Mouse (Mus musculus) ES-Bruce4 (cell line): ENCODE measurements around the gene Cacna1g. TPM values are rescaled to one million over a fixed set of nuclear protein-coding genes. Genes with fewer than 3 reads are reported as not detected.

Source experiments
- H3K27ac ChIP-seq: 2 replicates; pipeline ENCODE4 v1.5.1; 2012; ENCODE audit warnings: low read length, inconsistent platforms; ENCODE audit not compliant: insufficient read depth
- H3K27me3 ChIP-seq: 2 replicates; pipeline ENCODE4 v1.6.1; 2012; ENCODE audit warnings: mild to moderate bottlenecking, low read length, inconsistent platforms; ENCODE audit not compliant: control insufficient read depth, poor library complexity, insufficient read depth, severe bottlenecking
- H3K36me3 ChIP-seq: 2 replicates; pipeline ENCODE4 v1.6.1; 2012; ENCODE audit warnings: inconsistent platforms, mild to moderate bottlenecking, low read length, moderate library complexity; ENCODE audit not compliant: control insufficient read depth, poor library complexity, insufficient read depth, severe bottlenecking
- H3K4me1 ChIP-seq: one replicate; pipeline ENCODE4 v1.8.1; 2011; ENCODE audit warnings: low read length; ENCODE audit not compliant: control insufficient read depth, insufficient read depth
- H3K4me3 ChIP-seq: 2 replicates; pipeline ENCODE4 v1.5.1; 2011; ENCODE audit warnings: low read depth, mild to moderate bottlenecking, low read length
- H3K9ac ChIP-seq: 2 replicates; pipeline ENCODE4 v1.6.1; 2012; ENCODE audit warnings: low read depth, mild to moderate bottlenecking, inconsistent platforms; ENCODE audit not compliant: poor library complexity, severe bottlenecking
- H3K9me3 ChIP-seq: replicated peaks from 2 replicates; pipeline ENCODE4 v1.6.1; 2012; ENCODE audit warnings: mild to moderate bottlenecking, low read length, inconsistent platforms; ENCODE audit not compliant: control insufficient read depth, poor library complexity, insufficient read depth, severe bottlenecking
- CTCF ChIP-seq: IDR thresholded peaks from one replicate; pipeline ENCODE4 v1.8.1; 2011; ENCODE audit warnings: low read depth, low read length
- EP300 ChIP-seq: IDR thresholded peaks from 2 replicates; pipeline ENCODE4 v1.6.1; 2011; ENCODE audit warnings: low read depth, low read length; ENCODE audit not compliant: insufficient read depth
- POLR2A ChIP-seq: IDR thresholded peaks from one replicate; pipeline ENCODE4 v1.8.1; 2011; ENCODE audit warnings: low read length; ENCODE audit not compliant: insufficient read depth
- polyA plus RNA-seq: library from polyadenylated mRNA; stranded (reverse); fragments of >200 nt; gene quantifications from 2 replicates; pipeline ENCODE4 v1.2.4, GENCODE M21; 2011; ENCODE audit warnings: low read depth; ENCODE audit not compliant: missing spikeins, insufficient read depth, insufficient read length

Gene Cacna1g
- polyA plus RNA-seq, 1 experiment: 2.9 TPM

DNA sequence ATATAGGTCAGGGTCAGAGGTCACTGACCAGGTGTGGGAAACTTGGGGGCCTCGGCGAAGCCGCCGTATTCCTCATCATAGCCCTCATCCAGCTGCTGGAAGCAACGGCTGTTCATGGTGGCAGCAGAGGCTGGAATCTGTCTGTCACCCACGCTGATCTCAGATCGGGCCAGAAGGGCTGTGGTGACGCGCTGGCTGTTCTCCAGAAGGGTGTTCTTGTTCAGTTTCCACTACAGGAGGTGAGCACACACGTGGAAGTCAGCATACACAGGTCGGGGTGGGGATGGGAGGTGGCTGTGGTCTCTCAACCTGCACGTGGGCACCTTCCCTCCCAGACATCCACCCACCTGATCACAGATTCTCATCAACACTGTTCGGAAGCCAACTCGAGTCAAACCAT is 9.9 kb upstream of the Cacna1g start:
- H3K9me3 ChIP-seq: no peaks in the 10 kb centered on the region
- no peaks in the 10 kb centered on the region for H3K36me3 ChIP-seq
- no peaks in the 10 kb centered on the region for H3K27me3 ChIP-seq
- H3K4me3 ChIP-seq: no peak overlapping the region
- TF ChIP-seq EP300 (no peak), POLR2A (no peak), CTCF (no peak)
- no peak overlapping the region for H3K27ac ChIP-seq
- no peak overlapping the region for H3K9ac ChIP-seq
- H3K4me1 ChIP-seq: no peaks in the 10 kb centered on the region

DNA sequence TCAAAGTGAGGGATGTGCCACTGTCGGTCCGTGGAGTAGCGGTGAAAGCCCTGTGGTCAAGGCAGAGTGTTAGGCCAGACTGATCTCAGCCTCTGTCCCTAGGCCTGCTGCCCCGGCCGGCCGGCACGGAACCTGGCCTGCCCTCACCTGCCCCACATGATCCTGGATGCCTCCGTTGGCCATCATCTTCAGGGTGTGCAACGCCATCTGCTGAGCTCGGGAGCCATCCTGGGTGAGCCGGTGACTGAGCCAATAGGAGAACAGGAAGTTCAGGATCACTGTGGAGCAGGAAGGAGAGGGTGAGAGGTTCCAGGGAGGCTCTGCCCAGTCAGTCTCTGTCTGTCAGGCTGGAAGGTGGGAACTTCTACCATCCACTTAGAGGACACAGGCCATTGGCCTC is 9.4 kb upstream of the Cacna1g start:
- no peak overlapping the region for H3K9ac ChIP-seq
- no peaks in the 10 kb centered on the region for H3K9me3 ChIP-seq
- H3K27ac ChIP-seq: no peak overlapping the region
- H3K4me1 ChIP-seq: no peaks in the 10 kb centered on the region
- H3K4me3 ChIP-seq: no peak overlapping the region
- H3K36me3 ChIP-seq: no peaks in the 10 kb centered on the region
- TF ChIP-seq EP300 (no peak), POLR2A (no peak), CTCF (peak; percentile 35)
- H3K27me3 ChIP-seq: no peaks in the 10 kb centered on the region

DNA sequence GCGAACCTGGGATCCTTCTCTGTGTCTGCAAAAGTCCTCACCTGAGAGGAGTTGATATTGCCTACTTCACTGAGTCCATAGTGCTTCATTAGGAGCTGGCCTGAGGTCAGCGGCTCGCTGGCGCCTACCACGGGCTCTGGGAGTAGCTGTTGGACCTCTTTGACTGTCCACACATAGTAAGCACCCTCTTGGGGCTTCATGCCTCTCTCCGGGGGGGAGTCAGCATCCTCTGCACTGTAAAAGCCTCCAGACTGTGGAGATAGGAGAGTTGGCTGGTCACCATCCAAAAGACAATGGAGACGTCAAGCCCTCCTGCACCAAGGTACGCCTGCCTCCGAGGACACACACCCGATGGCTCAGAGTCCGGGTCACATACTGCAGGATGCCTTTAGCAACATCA is 8.7 kb upstream of the Cacna1g start:
- no peak overlapping the region for H3K27ac ChIP-seq
- H3K9ac ChIP-seq: no peak overlapping the region
- H3K4me1 ChIP-seq: no peaks in the 10 kb centered on the region
- no peak for TF ChIP-seq POLR2A
- TF ChIP-seq CTCF: no peak
- no peak for TF ChIP-seq EP300
- no peak overlapping the region for H3K4me3 ChIP-seq
- H3K9me3 ChIP-seq: no peaks in the 10 kb centered on the region
- no peaks in the 10 kb centered on the region for H3K27me3 ChIP-seq
- H3K36me3 ChIP-seq: no peaks in the 10 kb centered on the region

DNA sequence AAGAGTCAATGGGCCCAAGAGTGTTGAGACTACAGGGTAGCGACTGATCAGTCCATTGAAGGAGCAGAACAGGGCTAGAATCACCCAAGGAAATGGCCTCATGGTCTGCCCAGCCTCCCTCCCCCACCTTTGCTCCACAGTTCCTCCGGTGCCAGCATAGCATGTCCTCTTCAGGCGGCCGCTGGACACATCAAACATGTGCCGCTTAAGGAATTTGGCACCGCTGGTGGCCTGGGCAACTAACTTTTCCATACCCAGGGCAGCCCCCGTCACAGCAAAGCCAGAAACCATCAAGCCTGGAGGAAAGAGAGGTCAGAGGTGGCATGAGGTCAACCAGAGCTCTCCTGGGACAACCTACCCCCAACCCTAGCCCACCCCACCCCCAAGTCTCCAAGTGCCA is 8.0 kb upstream of the Cacna1g start:
- Histone ChIP-seq H3K4me1 (no peaks in the 10 kb centered on the region), H3K27ac (no peak overlapping the region), H3K9ac (no peak overlapping the region), H3K27me3 (no peaks in the 10 kb centered on the region), H3K9me3 (no peaks in the 10 kb centered on the region), H3K4me3 (no peak overlapping the region), H3K36me3 (no peaks in the 10 kb centered on the region)
- TF ChIP-seq POLR2A: no peak
- TF ChIP-seq CTCF: no peak
- no peak for TF ChIP-seq EP300

DNA sequence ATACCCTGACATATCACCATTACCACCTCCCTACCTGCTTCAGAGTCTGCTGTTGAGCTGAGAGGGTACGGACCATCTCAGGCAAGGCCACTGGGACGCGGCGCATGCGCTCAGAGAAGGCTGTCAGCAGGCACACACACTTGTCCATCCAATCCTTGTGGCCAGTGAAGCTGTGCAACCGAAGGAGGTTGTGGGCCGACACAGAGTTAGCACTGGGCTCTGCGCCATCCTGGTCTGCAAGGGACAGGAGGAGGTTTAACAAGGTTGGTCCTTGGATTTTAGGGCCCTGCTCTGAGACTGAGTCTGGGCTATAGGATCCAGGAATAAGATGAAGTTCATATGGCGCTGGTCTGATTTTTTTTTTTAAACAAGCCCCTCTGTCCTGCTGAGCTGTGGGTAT is 6.4 kb upstream of the Cacna1g start:
- no peaks in the 10 kb centered on the region for H3K27me3 ChIP-seq
- TF ChIP-seq POLR2A (no peak), EP300 (no peak), CTCF (no peak)

DNA sequence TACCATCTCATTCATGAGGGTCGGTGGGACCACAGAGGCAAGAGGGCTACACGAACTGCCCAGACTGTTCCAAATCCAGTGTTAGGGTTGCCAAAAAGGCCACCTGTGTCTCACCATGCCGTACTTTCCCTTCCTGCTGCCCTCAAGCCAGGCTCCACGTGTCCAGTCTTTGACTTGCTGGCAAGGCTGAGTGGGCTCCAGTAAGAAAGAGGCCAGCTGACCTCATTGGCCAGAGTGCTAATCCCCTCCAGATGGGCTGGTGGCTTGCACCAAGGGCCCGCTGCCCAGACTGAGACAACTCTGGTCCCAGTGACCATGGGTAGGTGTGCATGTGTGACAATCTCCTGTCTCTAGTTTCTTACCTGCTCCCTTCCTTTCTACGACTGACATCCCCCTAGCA is 3.7 kb upstream of the Cacna1g start:
- no peaks in the 10 kb centered on the region for H3K36me3 ChIP-seq
- H3K9me3 ChIP-seq: no peaks in the 10 kb centered on the region
- no peaks in the 10 kb centered on the region for H3K4me1 ChIP-seq
- no peak overlapping the region for H3K9ac ChIP-seq
- no peak overlapping the region for H3K4me3 ChIP-seq
- peaks cover 13% of the 10 kb centered on the region for H3K27me3 ChIP-seq
- TF ChIP-seq POLR2A (no peak), CTCF (no peak), EP300 (no peak)
- H3K27ac ChIP-seq: no peak overlapping the region

More for the DNA sequence above, 6.4 kb upstream of the Cacna1g start:
- Histone ChIP-seq H3K36me3 (no peaks in the 10 kb centered on the region), H3K4me3 (no peak overlapping the region), H3K9ac (no peak overlapping the region), H3K9me3 (no peaks in the 10 kb centered on the region), H3K4me1 (no peaks in the 10 kb centered on the region), H3K27ac (no peak overlapping the region)

DNA sequence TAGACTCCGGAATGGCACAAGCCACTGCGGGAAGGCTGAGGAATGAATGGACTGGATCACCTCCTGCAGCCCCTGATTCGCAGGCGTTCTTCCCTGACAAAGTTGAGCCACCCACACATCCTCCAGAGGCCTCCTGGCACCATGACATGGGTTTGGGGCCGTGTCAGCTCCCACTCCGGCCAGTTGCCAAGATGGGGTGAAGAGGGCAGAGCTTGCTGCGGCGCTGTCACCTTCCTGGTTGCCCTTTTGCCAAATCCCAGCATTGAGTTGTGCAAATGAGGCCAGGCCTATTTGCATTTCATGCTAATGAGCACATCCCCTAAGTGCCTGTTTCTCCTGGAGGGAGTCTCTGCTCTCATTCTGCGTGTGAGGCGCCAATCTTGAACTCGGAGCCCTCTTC is 1.7 kb upstream of the Cacna1g start:
- Histone ChIP-seq H3K9ac (no peak overlapping the region), H3K27me3 (peaks cover 20% of the 10 kb centered on the region), H3K36me3 (no peaks in the 10 kb centered on the region), H3K4me1 (no peaks in the 10 kb centered on the region), H3K27ac (no peak overlapping the region), H3K9me3 (no peaks in the 10 kb centered on the region), H3K4me3 (no peak overlapping the region)
- TF ChIP-seq EP300 (no peak), POLR2A (no peak), CTCF (no peak)
